Mouse (Mus musculus) liver, embryonic 16.5 days (tissue): ENCODE data around the gene Gdf7. TPM values are rescaled to one million over a fixed set of nuclear protein-coding genes. Genes with fewer than 3 reads are reported as not detected.

Experiments
- ATAC-seq: fragments of 200-750 bp; cut with Nextera tagmentation; 2 replicates; pipeline ENCODE4 v1.8.0; 2017; ENCODE audit warnings: low read depth, mild to moderate bottlenecking, moderate number of reproducible peaks, moderate library complexity
- H3K27ac ChIP-seq: fragments of 300-500 bp; sonication (generic); 2 replicates; pipeline ENCODE4 v1.5.1; 2014; ENCODE audit warnings: mild to moderate bottlenecking, low read length
- H3K27me3 ChIP-seq: fragments of 300-500 bp; sonication (generic); 2 replicates; pipeline ENCODE4 v1.6.1; 2014; ENCODE audit warnings: low read depth, low read length, mixed read lengths; ENCODE audit not compliant: control insufficient read depth, insufficient read depth
- H3K36me3 ChIP-seq: fragments of 300-500 bp; sonication (generic); 2 replicates; pipeline ENCODE4 v1.6.1; 2014; ENCODE audit warnings: mild to moderate bottlenecking; ENCODE audit not compliant: control insufficient read depth, insufficient read depth
- H3K4me1 ChIP-seq: fragments of 300-500 bp; sonication (generic); 2 replicates; pipeline ENCODE4 v1.6.1; 2014; ENCODE audit warnings: low read depth, low read length, mixed read lengths; ENCODE audit not compliant: control insufficient read depth
- H3K4me2 ChIP-seq: fragments of 300-500 bp; sonication (generic); 2 replicates; pipeline ENCODE4 v1.6.1; 2014; ENCODE audit warnings: low read depth, low read length, mixed read lengths
- H3K4me3 ChIP-seq: fragments of 300-500 bp; sonication (generic); 2 replicates; pipeline ENCODE4 v1.5.1; 2014; ENCODE audit warnings: low read depth, mild to moderate bottlenecking, low read length
- H3K9ac ChIP-seq: fragments of 300-500 bp; sonication (generic); 2 replicates; pipeline ENCODE4 v1.6.1; 2014; ENCODE audit warnings: low read depth, low read length
- H3K9me3 ChIP-seq: fragments of 300-500 bp; sonication (generic); replicated peaks from 2 replicates; pipeline ENCODE4 v1.6.1; 2016; ENCODE audit warnings: low read length; ENCODE audit not compliant: control insufficient read depth
- WGBS: fragments of 180-500 bp; shearing (Covaris S2); extraction: QIAGEN DNeasy Blood & Tissue Kit; methylation state at CpG from one replicate; pipeline ENCODE4 v1.1.7; 2014; ENCODE audit not compliant: insufficient replicate concordance; 5-methylcytosine and 5-hydroxymethylcytosine counted together
- polyA plus RNA-seq: library from polyadenylated mRNA; unstranded; fragments of >200 nt; fragmentation: Nextera tagmentation; extraction: Ambion mirVana; gene quantifications from 2 replicates; pipeline ENCODE4 v1.2.1, GENCODE M21; 2015

Gene Gdf7
- polyA plus RNA-seq, 1 experiment from 2014 or later, result not detected

- Histone ChIP-seq H3K36me3 (no peaks in the 10 kb centered on the region; the same call in 1 of the 2 replicates), H3K9me3 (no peaks in the 10 kb centered on the region), H3K4me3 (no peak overlapping the region), H3K9ac (no peak overlapping the region), H3K4me1 (no peaks in the 10 kb centered on the region), H3K4me2 (no peak overlapping the region), H3K27me3 (no peaks in the 10 kb centered on the region), H3K27ac (no peak overlapping the region)
- WGBS, result 81% methylated on average over 10 of the region's 10 CpGs
- ATAC-seq, result no peak
These were observed 19.8 kb upstream of the Gdf7 start for GRCm38 (mm10) chr12:8321506-8321905.

- no peaks in the 10 kb centered on the region for H3K27me3 ChIP-seq
- no peak overlapping the region for H3K4me3 ChIP-seq
- no peaks in the 10 kb centered on the region for H3K4me1 ChIP-seq
- ATAC-seq, result no peak
- 36% methylated on average over 5 of the region's 5 CpGs for WGBS
- H3K36me3 ChIP-seq, result no peaks in the 10 kb centered on the region; the same call in 1 of the 2 replicates
- H3K4me2 ChIP-seq, result no peak overlapping the region
- H3K9me3 ChIP-seq, result no peaks in the 10 kb centered on the region
- no peak overlapping the region for H3K9ac ChIP-seq
- H3K27ac ChIP-seq, result no peak overlapping the region
These were observed 18.4 kb upstream of the Gdf7 start for GRCm38 (mm10) chr12:8320084-8320713.

GRCm38 (mm10) chr12:8316541-8316940 lies 14.8 kb upstream of the Gdf7 start:
- peaks cover 3% of the 10 kb centered on the region; the same call in 1 of the 2 replicates for H3K27me3 ChIP-seq
- ATAC-seq, result no peak
- H3K4me2 ChIP-seq, result no peak overlapping the region
- 78% methylated on average over 5 of the region's 5 CpGs for WGBS
- no peak overlapping the region for H3K4me3 ChIP-seq
- H3K27ac ChIP-seq, result no peak overlapping the region
- no peaks in the 10 kb centered on the region for H3K36me3 ChIP-seq
- no peaks in the 10 kb centered on the region for H3K9me3 ChIP-seq
- peaks cover 3% of the 10 kb centered on the region; the same call in 1 of the 2 replicates for H3K4me1 ChIP-seq
- H3K9ac ChIP-seq, result no peak overlapping the region

DNA sequence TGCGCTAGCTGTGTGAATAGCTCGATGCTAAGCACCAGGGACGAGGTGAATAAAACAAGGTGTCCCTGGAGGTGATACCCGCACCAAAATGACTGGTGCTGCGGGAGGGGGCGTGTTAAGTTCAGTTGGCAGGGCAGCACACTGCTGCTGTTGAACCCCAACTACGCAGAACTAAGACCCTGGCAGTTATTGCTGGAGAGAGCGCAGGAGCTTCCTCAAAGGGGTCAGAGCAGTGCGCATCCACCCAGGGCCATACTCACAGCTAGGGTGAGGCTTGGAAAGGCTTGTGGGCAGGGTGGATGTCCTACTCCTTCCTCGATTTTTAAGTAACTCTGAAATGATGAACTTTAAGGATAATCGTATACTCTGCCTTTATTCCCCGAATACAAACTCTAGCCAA lies 12.0 kb upstream of the Gdf7 start:
- Histone ChIP-seq H3K27ac (no peak overlapping the region), H3K9me3 (no peaks in the 10 kb centered on the region), H3K27me3 (peaks cover 16% of the 10 kb centered on the region), H3K4me2 (peak overlapping the region; percentile 68), H3K4me3 (peak overlapping the region; percentile 58), H3K9ac (peak overlapping the region; percentile 33; the same call in 1 of the 2 replicates), H3K4me1 (peaks cover 3% of the 10 kb centered on the region; the same call in 1 of the 2 replicates), H3K36me3 (no peaks in the 10 kb centered on the region)
- ATAC-seq, result 0 out of 2 replicates have a peak, but pooled peaks have one; percentile 1
- whole genome bisulfite sequencing, result 16% methylated on average over 12 of the region's 12 CpGs

DNA sequence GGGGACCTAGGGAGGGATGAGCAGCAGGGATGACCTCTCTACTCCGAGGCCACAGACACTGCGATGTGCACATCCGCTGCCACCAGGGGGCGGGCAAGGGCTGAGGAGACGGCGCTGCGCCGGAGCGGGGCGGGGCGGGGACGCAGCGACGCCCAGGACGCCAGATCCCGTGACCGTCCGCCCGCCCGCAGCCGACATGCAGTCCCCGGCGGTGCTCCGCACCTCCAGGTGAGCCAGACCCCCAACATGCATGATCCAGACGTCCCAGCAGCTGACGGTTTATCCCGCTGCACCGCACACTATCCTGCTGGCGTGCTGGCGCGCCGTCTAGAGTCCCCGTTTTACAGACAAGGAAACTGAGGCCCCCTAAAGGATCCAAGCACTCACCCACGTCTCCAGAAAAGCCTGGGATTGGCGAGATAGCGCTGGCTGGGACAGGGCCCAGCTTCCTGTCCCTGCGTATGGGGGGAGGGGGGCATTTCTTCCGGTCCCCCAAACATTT lies 11.6 kb upstream of the Gdf7 start, which contains the start of gene Hs1bp3:
Gene Hs1bp3 (plus strand): TSS at position 163 of the 502 bp plus-strand sequence.
- peaks cover 3% of the 10 kb centered on the region; the same call in 1 of the 2 replicates for H3K4me1 ChIP-seq
- peak within 1 kb of the TSS; percentile 58 for H3K4me3 ChIP-seq
- H3K9me3 ChIP-seq, result no peaks in the 10 kb centered on the region
- peak; percentile 85 for ATAC-seq
- H3K27ac ChIP-seq, result no peak within 1 kb of the TSS
- peak within 1 kb of the TSS; percentile 33; the same call in 1 of the 2 replicates for H3K9ac ChIP-seq
- 0% methylated on average over 37 of the region's 38 CpGs for WGBS
- H3K27me3 ChIP-seq, result peaks cover 16% of the 10 kb centered on the region
- H3K4me2 ChIP-seq, result peak within 1 kb of the TSS; percentile 68
- no peaks in the 10 kb centered on the region for H3K36me3 ChIP-seq

DNA sequence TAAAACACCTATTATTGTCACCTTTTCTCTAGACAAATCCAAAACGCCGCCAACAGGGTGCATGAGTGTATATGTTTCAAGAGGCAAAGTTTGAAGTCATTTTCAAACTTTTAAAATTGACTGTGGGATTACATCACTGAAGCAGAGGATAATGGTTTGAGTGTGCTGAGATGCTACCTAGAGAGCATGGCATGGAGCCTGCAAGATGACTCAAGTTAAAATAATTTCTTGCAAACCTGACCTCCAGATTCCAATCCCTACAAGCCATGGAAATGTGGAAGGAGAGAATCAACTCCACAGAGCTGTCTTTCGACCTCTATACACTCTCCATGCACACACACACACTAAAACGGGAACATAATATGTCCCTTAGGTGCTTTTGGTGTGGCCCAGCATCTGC lies 10.5 kb upstream of the Gdf7 start:
- Histone ChIP-seq H3K4me3 (no peak overlapping the region), H3K36me3 (no peaks in the 10 kb centered on the region), H3K9me3 (no peaks in the 10 kb centered on the region), H3K27me3 (peaks cover 16% of the 10 kb centered on the region), H3K4me2 (no peak overlapping the region), H3K27ac (no peak overlapping the region), H3K4me1 (peaks cover 3% of the 10 kb centered on the region; the same call in 1 of the 2 replicates), H3K9ac (no peak overlapping the region)
- WGBS, result 53% methylated on average over 4 of the region's 4 CpGs
- ATAC-seq, result no peak

- H3K4me2 ChIP-seq, result no peak overlapping the region
- no peak overlapping the region for H3K27ac ChIP-seq
- WGBS, result 53% methylated on average over 17 of the region's 17 CpGs
- H3K9me3 ChIP-seq, result no peaks in the 10 kb centered on the region
- peaks cover 16% of the 10 kb centered on the region for H3K27me3 ChIP-seq
- no peak overlapping the region for H3K9ac ChIP-seq
- no peak overlapping the region for H3K4me3 ChIP-seq
- H3K36me3 ChIP-seq, result no peaks in the 10 kb centered on the region
- peaks cover 3% of the 10 kb centered on the region; the same call in 1 of the 2 replicates for H3K4me1 ChIP-seq
- ATAC-seq, result no peak
These were observed 9.2 kb upstream of the Gdf7 start for GRCm38 (mm10) chr12:8310992-8311391.

DNA sequence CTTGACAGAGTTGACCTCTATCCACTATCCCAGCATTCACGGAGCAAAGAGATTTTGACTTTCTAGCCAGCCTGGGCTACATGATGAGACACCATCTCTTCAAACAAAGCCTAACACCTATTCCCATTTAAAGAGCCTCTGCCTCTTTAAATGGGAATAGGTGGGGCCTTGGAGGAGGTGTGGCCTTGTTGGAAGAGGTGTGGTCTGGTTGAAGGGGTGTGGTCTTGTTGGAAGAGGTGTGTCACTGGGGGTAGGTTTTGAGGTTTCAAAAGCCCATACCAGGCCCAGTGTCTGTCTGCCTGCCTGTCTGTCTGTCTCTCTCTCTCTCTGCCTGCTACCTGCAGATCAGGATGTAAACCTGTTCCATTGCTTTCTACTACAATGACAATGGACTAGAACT lies 5.2 kb upstream of the Gdf7 start:
- Histone ChIP-seq H3K9me3 (no peaks in the 10 kb centered on the region), H3K4me1 (no peaks in the 10 kb centered on the region), H3K27me3 (peaks cover 48% of the 10 kb centered on the region), H3K9ac (no peak overlapping the region), H3K4me3 (no peak overlapping the region), H3K36me3 (no peaks in the 10 kb centered on the region), H3K4me2 (no peak overlapping the region), H3K27ac (no peak overlapping the region)
- no peak for ATAC-seq
- 48% methylated on average over 1 of the region's 1 CpGs for WGBS

DNA sequence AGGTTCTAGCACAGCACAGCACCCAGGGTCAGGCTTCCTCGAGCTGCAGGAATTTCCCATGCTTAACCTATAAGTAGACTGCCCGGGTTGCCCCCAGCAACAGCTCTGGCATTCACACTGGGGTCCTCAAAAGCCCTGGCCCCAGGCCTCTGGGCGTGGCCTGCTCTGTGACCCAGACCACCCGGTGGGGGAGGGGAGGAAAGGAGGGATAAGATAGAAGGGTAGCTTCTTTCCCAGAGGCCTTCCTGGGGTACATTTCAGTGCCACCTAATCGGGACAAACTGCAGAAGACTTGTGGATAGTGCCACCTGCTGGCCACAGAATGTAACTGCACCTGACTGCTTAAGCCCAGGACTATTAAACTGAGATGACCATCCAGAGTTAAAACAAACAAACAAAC lies 4.7 kb upstream of the Gdf7 start:
- Histone ChIP-seq H3K9ac (no peak overlapping the region), H3K4me1 (no peaks in the 10 kb centered on the region), H3K36me3 (no peaks in the 10 kb centered on the region), H3K4me3 (no peak overlapping the region), H3K27me3 (peaks cover 51% of the 10 kb centered on the region), H3K4me2 (no peak overlapping the region), H3K9me3 (no peaks in the 10 kb centered on the region), H3K27ac (no peak overlapping the region)
- WGBS, result 8% methylated on average over 5 of the region's 5 CpGs
- ATAC-seq, result 0 out of 2 replicates have a peak, but pooled peaks have one; percentile 9
